Mouse (Mus musculus) gastrocnemius, adult 2 months (tissue): ENCODE measurements around the gene Kncn. TPM values are rescaled to one million over a fixed set of nuclear protein-coding genes. Genes with fewer than 3 reads are reported as not detected.

Experiments used
- DNase-seq: peaks from one replicate; pipeline ENCODE4 v3.0.0; 2022
- H3K27ac ChIP-seq: fragments of 200-600 bp; 2 replicates; pipeline ENCODE4 v1.8.1; 2022; ENCODE audit warnings: mild to moderate bottlenecking
- H3K4me3 ChIP-seq: fragments of 200-600 bp; 2 replicates; pipeline ENCODE4 v1.8.1; 2022; ENCODE audit warnings: mild to moderate bottlenecking, moderate library complexity
- CTCF ChIP-seq: fragments of 200-600 bp; IDR thresholded peaks from 2 replicates; pipeline ENCODE4 v1.8.1; 2022; ENCODE audit warnings: antibody characterized with exemption, mild to moderate bottlenecking, moderate library complexity
- intact Hi-C: fragments of 180-260 bp; cut with DNase I; formaldehyde crosslinking; loops from one replicate; pipeline ENCODE4 v1.15.1; 2025
- total RNA-seq, 2 experiments: library from RNA; stranded (reverse); gene quantifications; 2 replicates each; pipeline ENCODE4 v1.2.3; 2021

The Kncn gene
- total RNA-seq, 2 experiments from 2014 or later: not detected

DNA sequence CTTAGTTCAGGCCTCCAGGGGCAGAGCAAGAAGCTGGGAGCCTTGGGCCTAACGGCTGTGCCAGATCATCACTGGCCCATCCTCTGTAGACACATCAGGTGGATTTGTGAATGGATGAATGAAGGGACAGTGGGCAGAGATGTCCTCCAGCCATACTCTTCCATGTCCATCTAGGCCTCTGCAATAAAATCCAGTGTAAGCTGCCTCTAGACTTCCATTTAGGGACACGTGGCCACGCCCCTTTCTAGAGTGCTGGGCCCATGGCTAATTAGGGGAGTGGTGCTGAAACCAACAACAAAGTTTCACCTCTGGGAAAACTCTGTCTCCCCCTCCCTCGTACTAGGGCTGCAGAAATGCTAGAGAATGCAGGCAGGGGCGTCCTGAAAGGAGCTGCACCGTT is 5.9 kb downstream of the Kncn start:
- no peak for TF ChIP-seq CTCF
- H3K27ac ChIP-seq: no peak overlapping the region
- H3K4me3 ChIP-seq: peak overlapping the region; percentile 55
- intact Hi-C loops: no loop called here
- no peak for DNase-seq

- intact Hi-C loops: no loop called here
- peak within 1 kb of the TSS; percentile 55 for H3K4me3 ChIP-seq
- no peak for TF ChIP-seq CTCF
- no peak for DNase-seq
- H3K27ac ChIP-seq: no peak within 1 kb of the TSS
Measured at GRCm38 (mm10) chr4:115890553-115890952, 6.4 kb downstream of the Kncn start, which contains the start of gene 6430628N08Rik. TSS of gene 6430628N08Rik (plus strand) at chr4:115890665.

DNA sequence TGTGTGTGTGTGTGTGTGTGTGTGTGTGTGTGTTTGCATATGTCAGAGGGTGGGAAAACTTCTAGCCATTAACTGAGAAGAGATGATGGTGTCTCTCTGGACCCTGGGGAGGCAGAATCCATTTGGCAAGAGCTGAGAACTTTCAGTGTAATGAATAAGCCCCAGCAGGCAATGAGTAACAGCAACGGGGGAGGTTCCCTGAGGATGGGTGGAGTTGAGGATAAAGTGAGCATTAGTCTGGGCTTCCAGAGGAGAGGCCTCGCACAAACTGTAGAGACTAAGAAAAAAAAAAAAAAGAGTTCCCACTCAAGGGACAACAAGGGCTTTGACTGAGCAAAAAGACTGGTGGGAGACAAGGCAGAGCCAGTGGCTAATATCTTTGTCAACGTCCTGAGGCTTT is 10.1 kb downstream of the Kncn start:
- Histone ChIP-seq H3K4me3 (no peak overlapping the region), H3K27ac (no peak overlapping the region)
- intact Hi-C loops: no loop called here
- no peak for TF ChIP-seq CTCF
- DNase-seq: no peak

DNA sequence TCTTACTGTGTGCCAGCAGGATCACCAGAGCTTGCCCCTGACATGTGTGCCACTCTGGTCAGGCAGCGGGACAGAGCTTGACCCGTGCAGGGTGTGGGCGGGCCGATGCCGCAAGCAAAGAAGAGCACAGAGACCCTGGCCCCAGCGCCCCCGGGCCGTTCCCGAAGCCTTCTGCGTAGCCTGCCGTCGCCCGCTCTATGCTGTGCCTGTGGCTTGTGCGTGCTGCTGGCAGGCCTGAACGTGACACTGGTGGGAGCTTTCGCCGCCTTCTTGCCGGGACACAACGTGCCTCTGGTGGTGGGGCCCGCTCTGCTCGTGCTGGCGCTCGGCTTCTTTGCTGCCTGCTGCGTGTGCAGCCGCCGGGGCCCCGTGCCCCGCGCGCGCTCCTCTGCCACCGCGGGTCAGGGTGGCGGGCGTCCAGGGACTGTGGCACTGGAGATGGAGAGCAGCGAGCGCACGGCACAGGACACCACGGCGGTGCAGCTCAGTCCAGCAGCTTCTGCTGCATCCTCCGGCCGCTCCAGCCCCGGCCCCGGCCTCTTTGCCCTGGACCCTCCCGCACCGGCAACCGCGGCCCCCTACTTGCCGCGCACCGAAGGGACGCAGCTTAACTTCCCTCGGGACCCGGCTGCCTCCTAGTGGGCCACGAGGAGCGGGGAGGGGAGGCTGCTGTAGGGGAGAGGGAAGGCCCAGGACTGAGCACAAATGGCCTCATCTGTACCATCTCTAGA is 13.9 kb downstream of the Kncn start:
- Histone ChIP-seq H3K27ac (no peak overlapping the region), H3K4me3 (peak overlapping the region; percentile 52)
- TF ChIP-seq CTCF: no peak
- intact Hi-C loops: no loop called here
- DNase-seq: no peak

- TF ChIP-seq CTCF: peak; percentile 80
- Histone ChIP-seq H3K27ac (no peak overlapping the region), H3K4me3 (no peak overlapping the region)
- intact Hi-C loops: loop anchor here (5.0 kb wide), 1 partner anchor 79 kb away; no protein-coding TSS in a partner anchor
- DNase-seq: peak; percentile 80
Measured at GRCm38 (mm10) chr4:115902816-115903215, 18.6 kb downstream of the Kncn start.

- no peak overlapping the region for H3K27ac ChIP-seq
- no peak for TF ChIP-seq CTCF
- intact Hi-C loops: loop anchor here (5.0 kb wide), 1 partner anchor 78 kb away; no protein-coding TSS in a partner anchor
- no peak for DNase-seq
- H3K4me3 ChIP-seq: no peak overlapping the region
Measured at GRCm38 (mm10) chr4:115904375-115904774, 20.2 kb downstream of the Kncn start.

DNA sequence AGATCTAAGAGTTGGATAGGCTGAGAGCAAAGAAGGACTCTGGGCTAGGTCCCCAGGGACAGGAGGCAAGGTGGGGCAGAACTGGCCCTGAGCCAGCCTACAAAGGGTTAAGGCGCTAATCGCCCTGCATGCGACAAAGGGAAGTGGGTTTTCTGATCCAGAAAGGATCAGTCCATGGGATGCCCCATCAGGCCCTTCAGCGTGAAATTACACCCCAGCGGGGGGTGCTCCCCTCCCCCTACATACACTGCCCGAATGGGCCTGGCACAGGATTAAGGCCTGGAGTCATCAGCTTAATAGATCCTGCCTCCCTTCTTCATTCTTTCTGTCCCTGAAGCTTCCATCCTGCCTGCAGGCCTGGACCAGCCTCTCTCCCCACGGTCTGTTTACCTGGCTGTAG is 21.5 kb downstream of the Kncn start:
- no peak for DNase-seq
- intact Hi-C loops: no loop called here
- no peak overlapping the region for H3K4me3 ChIP-seq
- no peak for TF ChIP-seq CTCF
- no peak overlapping the region for H3K27ac ChIP-seq

GRCm38 (mm10) chr4:115906791-115907190 is 22.6 kb downstream of the Kncn start:
- intact Hi-C loops: no loop called here

GRCm38 (mm10) chr4:115907994-115908393 is 23.8 kb downstream of the Kncn start:
- intact Hi-C loops: no loop called here
- Histone ChIP-seq H3K27ac (no peak overlapping the region), H3K4me3 (no peak overlapping the region)
- TF ChIP-seq CTCF: no peak
- no peak for DNase-seq

More at GRCm38 (mm10) chr4:115906791-115907190, 22.6 kb downstream of the Kncn start:
- H3K27ac ChIP-seq: no peak overlapping the region
- no peak for DNase-seq
- no peak for TF ChIP-seq CTCF
- H3K4me3 ChIP-seq: no peak overlapping the region

DNA sequence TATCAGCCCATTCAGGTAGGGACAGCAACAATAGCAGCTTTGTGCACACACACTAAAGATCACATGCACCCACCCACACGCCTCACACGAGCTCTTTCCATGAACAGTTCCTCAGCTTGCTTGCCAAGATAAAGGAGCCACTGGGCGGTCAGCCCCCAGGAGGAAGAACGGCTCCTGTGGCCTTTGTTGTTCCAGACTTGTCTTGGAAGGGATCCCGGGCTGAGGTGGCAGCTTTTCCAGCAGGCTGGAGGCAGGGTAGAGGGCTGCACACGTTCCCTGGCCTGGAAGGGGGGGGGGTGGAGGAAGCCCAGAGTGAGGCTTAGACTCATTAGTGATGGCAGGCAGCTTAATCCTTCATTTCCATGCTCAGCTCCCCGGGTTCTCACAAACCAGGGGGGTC is 24.4 kb downstream of the Kncn start:
- no peak for TF ChIP-seq CTCF
- Histone ChIP-seq H3K27ac (no peak overlapping the region), H3K4me3 (no peak overlapping the region)
- no peak for DNase-seq
- intact Hi-C loops: no loop called here

GRCm38 (mm10) chr4:115911586-115911985 is 27.4 kb downstream of the Kncn start:
- Histone ChIP-seq H3K27ac (no peak overlapping the region), H3K4me3 (no peak overlapping the region)
- intact Hi-C loops: no loop called here
- TF ChIP-seq CTCF: no peak
- no peak for DNase-seq

GRCm38 (mm10) chr4:115919911-115920310 is 35.7 kb downstream of the Kncn start:
- H3K27ac ChIP-seq: no peak overlapping the region
- no peak overlapping the region for H3K4me3 ChIP-seq
- DNase-seq: no peak
- no peak for TF ChIP-seq CTCF
- intact Hi-C loops: no loop called here

DNA sequence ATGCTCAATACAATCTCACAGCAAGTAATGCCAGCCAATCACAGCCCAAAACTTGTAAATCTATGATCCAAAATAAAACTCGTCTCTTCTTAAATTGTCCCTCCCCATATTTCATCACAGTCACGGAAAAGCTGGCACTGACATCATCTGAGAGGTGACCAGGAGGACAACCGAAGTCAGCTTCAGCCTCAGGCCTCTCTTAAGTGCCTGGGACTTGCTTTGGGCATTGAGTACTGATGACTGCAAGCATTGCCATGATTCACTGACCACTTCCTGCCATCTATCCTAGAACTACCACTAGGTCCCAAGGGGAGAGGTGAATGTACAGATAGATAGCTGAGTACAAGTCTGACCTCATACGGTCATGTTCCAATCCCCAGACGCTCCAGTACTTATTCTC is 38.5 kb downstream of the Kncn start:
- DNase-seq: no peak
- intact Hi-C loops: no loop called here
- H3K27ac ChIP-seq: no peak overlapping the region
- TF ChIP-seq CTCF: no peak
- no peak overlapping the region for H3K4me3 ChIP-seq
